Mouse (Mus musculus) brain, adult 10 weeks (tissue): ENCODE measurements around the gene Akap3. TPM values are rescaled to one million over a fixed set of nuclear protein-coding genes. Genes with fewer than 3 reads are reported as not detected.

Experiments used
- polyA plus RNA-seq: library from polyadenylated mRNA; stranded (reverse); fragments of 350-450 nt; fragmentation: Illumina TruSeq; extraction: RNeasy Lipid Tissue Mini Kit (QIAGEN cat#74804); gene quantifications from one replicate; pipeline ENCODE4 v1.2.3, GENCODE M21; 2015; ENCODE audit warnings: low read depth, low replicate concordance

Gene Akap3
- 0.34 TPM for polyA plus RNA-seq

DNA sequence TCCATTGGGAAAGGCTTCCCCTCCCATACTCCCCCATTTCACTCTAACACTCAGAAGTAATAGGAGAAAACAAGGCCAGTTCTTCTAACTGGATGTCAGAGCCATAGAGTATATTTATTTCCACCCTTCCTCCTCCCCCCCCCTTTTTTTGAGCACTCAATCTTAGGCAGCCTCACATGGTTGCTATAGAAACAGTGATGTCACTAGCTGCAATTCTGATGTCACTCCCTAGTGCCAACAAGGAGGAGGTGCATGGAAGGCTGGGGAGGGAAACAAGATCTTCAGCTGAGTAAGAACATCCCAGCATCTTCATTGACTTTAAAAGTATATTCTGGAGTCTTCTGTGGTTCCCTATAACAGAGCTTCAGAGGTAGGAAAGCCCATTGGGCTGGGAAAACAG lies at the start of gene Akap3:
Gene Akap3 (plus strand): TSS at position 218 of the 400 bp plus-strand sequence.

DNA sequence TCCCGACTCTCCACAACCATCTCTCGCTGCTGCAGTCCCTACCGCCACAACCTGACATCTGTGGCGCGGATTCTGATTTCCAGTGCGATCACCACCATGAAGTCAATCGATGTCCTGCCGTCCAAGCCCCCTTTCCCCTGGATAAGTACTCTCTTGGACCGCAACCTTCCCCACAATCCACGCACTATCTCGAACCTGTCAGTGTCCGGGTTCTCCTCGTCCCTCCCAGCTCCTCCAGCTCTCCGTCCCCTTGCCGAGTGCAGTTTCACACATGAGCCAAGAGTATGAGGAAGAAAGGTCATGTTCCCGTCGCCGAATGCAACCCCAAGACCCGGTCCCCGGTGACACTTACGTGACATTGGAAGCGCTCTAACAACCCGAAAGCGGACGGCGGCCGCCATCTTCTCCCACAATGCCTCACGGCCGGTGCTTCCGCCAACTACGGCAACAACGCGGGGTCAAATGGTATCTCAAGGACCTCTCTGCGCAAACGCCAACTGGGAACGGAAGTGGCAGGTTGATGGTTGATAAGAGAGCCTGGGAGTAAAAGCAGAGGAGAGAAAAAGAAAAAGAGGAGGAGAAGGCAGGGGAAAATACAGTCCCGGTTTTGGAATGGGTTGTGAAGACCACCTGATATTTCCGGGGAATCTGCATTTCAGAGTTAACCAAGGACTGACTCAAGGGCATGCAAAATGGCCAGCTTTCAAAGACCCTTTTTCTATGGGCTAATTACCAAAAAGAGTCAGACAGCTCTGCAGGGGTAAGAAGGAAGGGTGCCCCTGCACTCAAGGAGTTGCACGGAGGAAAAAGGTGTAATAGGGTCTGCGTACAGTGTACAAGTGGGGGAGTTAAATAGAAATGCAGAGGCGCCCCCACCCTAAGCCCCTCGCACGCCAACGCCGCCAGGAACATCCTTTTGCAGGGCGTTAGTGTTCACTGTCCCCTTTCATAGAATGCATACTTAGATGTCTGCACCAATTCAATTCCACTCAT lies 3.9 kb upstream of the Akap3 start, which contains the start of gene Ndufa9:
Gene Ndufa9 (minus strand): TSS at position 425 of the 993 bp plus-strand sequence.

GRCm38 (mm10) chr6:126921111-126921881 lies 68.4 kb downstream of the Akap3 start, which contains the start of gene Dyrk4:
Dyrk4 (minus strand) TSS chr6:126921839.

Other genes starting within 250 kb of the Akap3 start
- gene Kcna1, start 206.7 kb upstream of the Akap3 start, polyA plus RNA-seq: 52.7 TPM
- 61.7 TPM for gene Kcna6, start 112.4 kb upstream of the Akap3 start, polyA plus RNA-seq
- 204 TPM for gene Ndufa9, start 4.0 kb upstream of the Akap3 start, polyA plus RNA-seq
- gene Dyrk4, start 68.7 kb downstream of the Akap3 start, polyA plus RNA-seq: not detected
- gene Rad51ap1, start 86.5 kb downstream of the Akap3 start, polyA plus RNA-seq: 4.8 TPM
- 44.5 TPM for gene D6Wsu163e, start 86.9 kb downstream of the Akap3 start, polyA plus RNA-seq
- gene Fgf6, start 162.5 kb downstream of the Akap3 start, polyA plus RNA-seq: not detected
- 0.65 TPM for gene Fgf23, start 219.8 kb downstream of the Akap3 start, polyA plus RNA-seq